ENCODE assay signal across 17 mouse cellular contexts in the genomic region with DNA sequence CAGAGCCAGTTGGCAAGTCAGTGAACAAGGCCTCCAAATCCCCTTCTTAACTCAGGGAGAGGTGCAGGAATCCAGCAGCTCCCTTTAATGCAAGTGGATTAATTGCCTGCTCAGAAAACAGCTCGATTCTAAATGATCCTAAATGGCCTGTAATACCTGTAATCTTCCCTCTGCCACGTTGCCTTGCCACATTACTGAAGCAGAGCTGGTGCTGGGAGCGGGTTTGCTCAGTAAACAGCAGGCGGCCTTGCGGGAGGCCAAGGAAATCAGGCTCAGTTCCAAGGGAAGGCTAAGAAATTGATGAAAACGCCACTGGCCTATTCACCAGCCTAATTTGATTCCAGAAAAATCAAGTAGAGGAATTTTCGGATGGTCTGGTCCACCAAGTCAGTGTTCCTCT.
A peak's percentile ranks its signal among the peaks of the same experiment; 100 is the strongest.
DNase-seq lines count a peak whose midpoint lies in the region; ATAC-seq and TF ChIP-seq lines count a peak whose summit lies in the region.
"Had no signal": no experiment of that assay in that cellular context is flagged by ENCODE, and none has a peak within 500 bp of the region (broad histone marks: within the 10 kb centered on the region; RNA-seq: fewer than 3 reads in every experiment).

No protein-coding gene starts in this region.

- no peak overlapping the region for H3K4me2 ChIP-seq in forebrain, embryonic 15.5 days (replicated peaks)
- H3K4me2 ChIP-seq in forebrain, embryonic 13.5 days = no peak overlapping the region
- no peak overlapping the region for H3K4me2 ChIP-seq in midbrain, embryonic 14.5 days (ENCODE audit: low read length)
- no peak overlapping the region for H3K4me2 ChIP-seq in midbrain, postnatal 0 days (ENCODE audit: low read depth, low read length, poor library complexity, severe bottlenecking)
- H3K4me2 ChIP-seq: liver, embryonic 13.5 days; lung, embryonic 15.5 days; neural tube, embryonic 13.5 days had no signal

- no peak for TF ChIP-seq POLR2A in cerebellum, adult 2 months (IDR thresholded peaks at IDR 0.05; ENCODE audit: borderline replicate concordance, insufficient read depth, low read length)

- WGBS in forebrain, embryonic 15.5 days = 37% methylated on average over 7 of the region's 7 CpGs
- WGBS in forebrain, embryonic 13.5 days = 28% methylated on average over 7 of the region's 7 CpGs
- 52% methylated on average over 7 of the region's 7 CpGs for WGBS in midbrain, embryonic 14.5 days
- WGBS in midbrain, embryonic 10.5 days = 55% methylated on average over 7 of the region's 7 CpGs
- 13% methylated on average over 7 of the region's 7 CpGs for WGBS in cerebellum, adult 2 months
- 40% methylated on average over 7 of the region's 7 CpGs for WGBS in midbrain, postnatal 0 days

- no peaks in the 10 kb centered on the region for H3K27me3 ChIP-seq in forebrain, embryonic 15.5 days
- no peaks in the 10 kb centered on the region for H3K27me3 ChIP-seq in forebrain, embryonic 13.5 days
- no peaks in the 10 kb centered on the region for H3K27me3 ChIP-seq in midbrain, embryonic 14.5 days (ENCODE audit: control insufficient read depth, insufficient read depth, low read length)
- H3K27me3 ChIP-seq in midbrain, embryonic 10.5 days (ENCODE audit: low read depth, poor library complexity, severe bottlenecking) = no peaks in the 10 kb centered on the region
- no peaks in the 10 kb centered on the region; the same call in 1 of the 2 replicates for H3K27me3 ChIP-seq in cerebellum, adult 2 months (ENCODE audit: control insufficient read depth, insufficient read depth, low read length)
- no peaks in the 10 kb centered on the region for H3K27me3 ChIP-seq in midbrain, postnatal 0 days (ENCODE audit: insufficient read depth, low read length)
- H3K27me3 ChIP-seq: liver, embryonic 13.5 days; lung, embryonic 15.5 days; neural tube, embryonic 13.5 days had no signal

- no peak for ATAC-seq in forebrain, embryonic 15.5 days (replicated peaks)
- ATAC-seq in forebrain, embryonic 13.5 days = no peak
- ATAC-seq in midbrain, embryonic 14.5 days (ENCODE audit: low FRiP score, low TSS enrichment) = no peak
- no peak for ATAC-seq in midbrain, postnatal 0 days (ENCODE audit: low FRiP score)
- ATAC-seq: intestine, postnatal 0 days had no signal

- no peaks in the 10 kb centered on the region for H3K36me3 ChIP-seq in forebrain, embryonic 15.5 days
- H3K36me3 ChIP-seq in forebrain, embryonic 13.5 days (ENCODE audit: poor library complexity, severe bottlenecking) = no peaks in the 10 kb centered on the region
- no peaks in the 10 kb centered on the region for H3K36me3 ChIP-seq in midbrain, embryonic 14.5 days (ENCODE audit: control insufficient read depth, insufficient read depth, low read length)
- H3K36me3 ChIP-seq in midbrain, embryonic 10.5 days = no peaks in the 10 kb centered on the region
- H3K36me3 ChIP-seq in midbrain, postnatal 0 days (ENCODE audit: insufficient read depth, low read length) = no peaks in the 10 kb centered on the region
- H3K36me3 ChIP-seq: liver, embryonic 13.5 days; lung, embryonic 15.5 days; neural tube, embryonic 13.5 days had no signal

- H3K4me3 ChIP-seq in forebrain, embryonic 15.5 days = no peak overlapping the region
- H3K4me3 ChIP-seq in forebrain, embryonic 13.5 days = no peak overlapping the region
- no peak overlapping the region for H3K4me3 ChIP-seq in midbrain, embryonic 14.5 days (replicated peaks; ENCODE audit: low read depth, low read length)
- H3K4me3 ChIP-seq in midbrain, embryonic 10.5 days = no peak overlapping the region
- no peak overlapping the region for H3K4me3 ChIP-seq in cerebellum, adult 2 months (replicated peaks; ENCODE audit: insufficient read depth, low read depth, low read length)
- no peak overlapping the region for H3K4me3 ChIP-seq in midbrain, postnatal 0 days (ENCODE audit: low read depth, low read length)
- H3K4me3 ChIP-seq: liver, embryonic 13.5 days; lung, embryonic 15.5 days; neural tube, embryonic 13.5 days had no signal

- peaks cover 7% of the 10 kb centered on the region; the same call in 1 of the 2 replicates for H3K4me1 ChIP-seq in forebrain, embryonic 15.5 days
- no peaks in the 10 kb centered on the region for H3K4me1 ChIP-seq in forebrain, embryonic 13.5 days
- H3K4me1 ChIP-seq in midbrain, embryonic 14.5 days (ENCODE audit: control insufficient read depth, insufficient read depth, low read length) = no peaks in the 10 kb centered on the region
- H3K4me1 ChIP-seq in midbrain, embryonic 10.5 days = no peaks in the 10 kb centered on the region
- H3K4me1 ChIP-seq in cerebellum, adult 2 months (ENCODE audit: control insufficient read depth, insufficient read depth, low read length) = no peaks in the 10 kb centered on the region
- no peaks in the 10 kb centered on the region for H3K4me1 ChIP-seq in midbrain, postnatal 0 days (ENCODE audit: insufficient read depth, low read length)
- H3K4me1 ChIP-seq: liver, embryonic 13.5 days; lung, embryonic 15.5 days; neural tube, embryonic 13.5 days had no signal

- H3K9me3 ChIP-seq in forebrain, embryonic 15.5 days = no peaks in the 10 kb centered on the region
- H3K9me3 ChIP-seq in forebrain, embryonic 13.5 days (replicated peaks) = no peaks in the 10 kb centered on the region
- no peaks in the 10 kb centered on the region for H3K9me3 ChIP-seq in midbrain, embryonic 14.5 days (ENCODE audit: control insufficient read depth, low read length)
- H3K9me3 ChIP-seq in midbrain, embryonic 10.5 days (replicated peaks) = no peaks in the 10 kb centered on the region
- no peaks in the 10 kb centered on the region for H3K9me3 ChIP-seq in midbrain, postnatal 0 days (ENCODE audit: low read length)
- H3K9me3 ChIP-seq: lung, embryonic 15.5 days; neural tube, embryonic 13.5 days had no signal

- TF ChIP-seq CTCF in cerebellum, adult 2 months (IDR thresholded peaks at IDR 0.05; ENCODE audit: borderline replicate concordance, insufficient read depth, low read depth, low read length) = no peak
- TF ChIP-seq CTCF in midbrain, postnatal 0 days (IDR thresholded peaks at IDR 0.05) = no peak

- peak; percentile 12 for DNase-seq in midbrain, embryonic 14.5 days
- DNase-seq in midbrain, embryonic 10.5 days (ENCODE audit: low spot score) = no peak
- DNase-seq in cerebellum, adult 2 months = peak; percentile 60 to 68
- DNase-seq in midbrain, postnatal 0 days (ENCODE audit: low spot score) = peak; percentile 42
- DNase-seq in c-Kit-positive CD71-positive TER-119-positive erythroid progenitor cells, embryonic 14.5 days (ENCODE audit: low spot score) = no peak
- DNase-seq: adrenal gland, postnatal 10 days; embryo, embryonic 11 days; heart, adult 18-20 months; heart, postnatal 4 days; layer of hippocampus, postnatal 36 days; liver, embryonic 13.5 days; thymus, postnatal 36 days had no signal

- no peak overlapping the region for H3K9ac ChIP-seq in forebrain, embryonic 15.5 days (replicated peaks)
- no peak overlapping the region for H3K9ac ChIP-seq in forebrain, embryonic 13.5 days
- no peak overlapping the region for H3K9ac ChIP-seq in midbrain, embryonic 14.5 days (replicated peaks; ENCODE audit: low read length)
- no peak overlapping the region for H3K9ac ChIP-seq in midbrain, postnatal 0 days (replicated peaks; ENCODE audit: low read length, poor library complexity, severe bottlenecking)
- H3K9ac ChIP-seq: liver, embryonic 13.5 days; lung, embryonic 15.5 days; neural tube, embryonic 13.5 days had no signal

- H3K27ac ChIP-seq in forebrain, embryonic 15.5 days (replicated peaks) = 0 out of 2 replicates have a peak overlapping the region, but pooled peaks have one; percentile 2
- no peak overlapping the region for H3K27ac ChIP-seq in forebrain, embryonic 13.5 days
- no peak overlapping the region for H3K27ac ChIP-seq in midbrain, embryonic 14.5 days (replicated peaks; ENCODE audit: low read depth, low read length)
- H3K27ac ChIP-seq in midbrain, embryonic 10.5 days (replicated peaks) = no peak overlapping the region
- H3K27ac ChIP-seq in cerebellum, adult 2 months (ENCODE audit: insufficient read depth, low read length) = no peak overlapping the region
- 0 out of 2 replicates have a peak overlapping the region, but pooled peaks have one; percentile 0 for H3K27ac ChIP-seq in midbrain, postnatal 0 days (ENCODE audit: low read depth, low read length)
- H3K27ac ChIP-seq: liver, embryonic 13.5 days; lung, embryonic 15.5 days; neural tube, embryonic 13.5 days had no signal

Comparison
In these comparisons a context has a peak if more than half of its experiments do, and no peak if none do; other contexts are left out.
1. H3K27ac ChIP-seq: peak in forebrain, embryonic 15.5 days (single experiment) and midbrain, postnatal 0 days (single experiment); none in forebrain, embryonic 13.5 days (single experiment), midbrain, embryonic 14.5 days (single experiment), midbrain, embryonic 10.5 days (single experiment) and cerebellum, adult 2 months (single experiment).
2. DNase-seq: peak in midbrain, embryonic 14.5 days (single experiment), cerebellum, adult 2 months (2 of 2) and midbrain, postnatal 0 days (single experiment); none in midbrain, embryonic 10.5 days (single experiment) and c-Kit-positive CD71-positive TER-119-positive erythroid progenitor cells, embryonic 14.5 days (single experiment).